Mouse (Mus musculus): ENCODE data around the gene Nat8f5. TPM values are rescaled to one million over a fixed set of nuclear protein-coding genes. Genes with fewer than 3 reads are reported as not detected.
A peak's percentile ranks its signal among the peaks of the same experiment; 100 is the strongest.
"Not testable (repeated sequence)": the region's sequence is repeated elsewhere in the genome, so short reads cannot be mapped to it uniquely, and the experiment has no call there.

Nat8f5 gene
- total RNA-seq, 2 experiments from 2014 or later: 5.3 to 6.9 TPM

DNA sequence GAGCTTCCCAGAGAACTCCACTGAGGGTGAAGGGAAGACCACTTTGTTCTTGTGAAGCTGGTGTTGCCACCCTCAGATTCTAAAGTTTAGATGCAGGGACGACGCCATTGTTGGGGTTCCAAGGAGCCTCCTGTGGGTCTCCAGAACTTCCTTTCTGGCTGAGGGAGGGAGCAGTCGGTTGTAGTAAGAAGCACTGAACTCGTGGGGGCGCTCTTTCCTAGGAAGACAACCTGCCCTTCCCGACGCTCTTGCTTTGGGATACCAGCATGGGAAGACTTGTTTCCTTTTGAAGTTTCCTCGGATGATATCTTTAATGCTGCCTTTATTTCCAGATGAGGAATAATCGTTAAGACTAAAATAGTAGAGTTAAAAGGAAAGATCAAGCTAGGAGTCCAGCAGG, 16.1 kb upstream of the Nat8f5 start:
- DNase-seq (ENCODE audit: extremely low spot score in 1 of 2, low spot score in 1 of 2): peak; percentile 41 to 79

DNA sequence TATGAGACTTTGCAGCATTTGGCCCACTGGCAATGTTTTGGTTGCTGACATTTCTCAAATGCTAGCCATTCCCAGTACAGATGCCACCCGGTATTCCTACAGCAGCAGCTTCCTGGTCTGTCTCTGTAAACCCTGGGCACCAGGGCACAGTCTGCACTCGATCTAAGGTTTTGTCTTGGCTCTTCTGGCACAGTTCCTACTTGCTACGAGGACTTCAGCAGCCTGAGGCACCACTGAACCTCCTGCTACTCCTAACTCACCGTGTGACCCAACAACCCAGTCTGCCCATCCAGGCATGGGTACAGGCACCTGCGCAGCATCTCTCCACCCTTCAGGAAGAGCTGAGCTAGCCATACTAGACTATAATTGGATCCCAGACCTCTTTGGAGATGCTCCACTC, 15.3 kb upstream of the Nat8f5 start:
- DNase-seq (ENCODE audit: extremely low spot score in 1 of 2, low spot score in 1 of 2): not testable (repeated sequence)

DNA sequence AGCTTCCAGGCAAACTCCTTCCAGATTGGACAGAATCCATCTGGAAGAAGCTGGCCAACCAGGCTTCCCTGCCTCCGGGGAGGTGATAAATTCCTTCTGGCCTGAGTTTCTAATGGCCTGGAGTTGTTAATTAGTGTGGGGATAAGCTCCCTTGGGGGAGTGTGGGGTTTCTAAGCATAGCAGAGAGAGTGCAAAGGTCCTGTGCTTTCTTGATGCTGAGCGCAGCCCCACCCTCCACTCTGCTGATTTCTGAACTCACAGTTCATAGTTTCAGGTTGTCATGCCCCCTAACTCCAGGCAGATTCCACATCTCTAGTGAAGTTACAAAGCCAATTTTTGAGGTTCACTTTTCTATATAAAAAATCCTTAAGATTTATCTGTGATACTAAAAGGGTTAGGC, 14.3 kb upstream of the Nat8f5 start:
- DNase-seq (ENCODE audit: extremely low spot score in 1 of 2, low spot score in 1 of 2): not testable (repeated sequence)

DNA sequence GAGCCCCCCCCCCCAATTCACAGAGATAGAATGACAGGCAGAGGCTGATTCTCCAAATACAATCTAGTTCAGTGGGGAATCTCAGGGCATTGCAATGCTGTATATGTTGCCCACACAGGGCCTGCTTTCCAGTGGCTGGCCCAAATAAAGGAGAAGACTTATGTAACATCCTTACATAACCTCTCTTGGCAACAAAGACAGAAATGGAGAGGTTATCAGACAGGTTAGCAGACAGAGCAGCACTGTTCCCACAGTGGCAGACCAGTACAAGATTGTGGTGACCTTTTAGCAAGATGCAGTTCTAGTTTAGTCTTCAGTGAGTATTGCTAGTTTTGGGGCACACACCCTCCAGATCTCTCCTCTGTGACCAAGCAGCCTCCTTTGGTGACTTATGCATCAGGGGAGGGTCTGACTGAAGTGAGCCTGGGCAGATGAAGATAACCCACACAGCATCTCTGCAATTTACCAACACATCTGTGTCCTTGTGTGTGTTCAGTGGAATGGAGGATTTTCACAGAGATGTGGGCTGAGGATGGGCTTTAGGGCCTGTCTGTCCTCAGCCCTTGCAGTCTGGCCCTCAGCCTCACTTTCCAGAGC, 13.8 kb upstream of the Nat8f5 start:
- not testable (repeated sequence) for DNase-seq (ENCODE audit: extremely low spot score in 1 of 2, low spot score in 1 of 2)

DNA sequence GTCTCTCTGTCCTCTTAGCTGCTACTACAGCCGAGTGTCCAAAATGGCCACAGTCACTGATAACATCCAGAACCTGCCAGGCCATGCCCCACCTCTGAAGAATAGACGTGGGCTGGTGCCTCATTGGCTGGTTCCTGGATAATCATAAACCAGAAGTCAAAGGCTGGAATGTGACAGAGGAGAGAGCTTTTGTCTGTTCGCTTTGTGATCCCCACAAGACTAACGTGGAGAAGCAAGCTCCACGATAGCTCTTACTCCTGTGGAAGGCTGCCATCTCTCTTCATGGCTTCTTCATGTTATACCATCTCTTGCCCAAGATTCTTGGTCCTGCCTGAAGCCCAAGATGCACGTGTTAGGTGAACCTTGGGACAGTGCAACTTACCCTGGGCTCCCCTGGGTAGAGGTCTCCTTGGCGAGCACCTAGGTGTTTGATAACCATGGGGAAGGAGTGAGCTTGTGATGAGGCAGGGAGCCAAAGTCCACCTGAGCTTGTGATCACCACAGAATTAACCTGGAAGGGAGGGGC, 11.1 kb upstream of the Nat8f5 start, which contains the start of gene Nat8:
Gene Nat8 (minus strand): TSS at position 287 of the 526 bp plus-strand sequence.
- no peak for DNase-seq (ENCODE audit: extremely low spot score in 1 of 2, low spot score in 1 of 2)

DNA sequence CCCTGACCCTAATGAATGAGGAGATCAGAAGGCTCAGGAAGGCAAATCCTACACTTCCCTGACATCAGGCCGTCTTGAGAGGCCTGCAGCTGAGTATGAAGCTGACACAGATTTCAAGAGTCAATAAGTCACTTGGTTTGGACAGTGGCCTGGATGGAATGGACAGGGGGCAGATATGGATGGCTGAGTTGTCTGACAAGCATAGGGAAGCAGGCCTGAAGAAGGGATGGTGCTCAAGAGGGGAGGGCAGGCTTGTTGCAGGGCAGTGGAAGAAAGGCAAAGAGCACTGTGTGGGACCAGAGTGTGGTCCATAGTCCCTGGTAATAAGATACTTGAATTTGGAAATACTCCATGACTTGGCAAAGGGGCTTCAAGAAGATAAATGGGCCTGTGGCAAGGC, 8.7 kb upstream of the Nat8f5 start:
- no peak for DNase-seq (ENCODE audit: extremely low spot score in 1 of 2, low spot score in 1 of 2)

DNA sequence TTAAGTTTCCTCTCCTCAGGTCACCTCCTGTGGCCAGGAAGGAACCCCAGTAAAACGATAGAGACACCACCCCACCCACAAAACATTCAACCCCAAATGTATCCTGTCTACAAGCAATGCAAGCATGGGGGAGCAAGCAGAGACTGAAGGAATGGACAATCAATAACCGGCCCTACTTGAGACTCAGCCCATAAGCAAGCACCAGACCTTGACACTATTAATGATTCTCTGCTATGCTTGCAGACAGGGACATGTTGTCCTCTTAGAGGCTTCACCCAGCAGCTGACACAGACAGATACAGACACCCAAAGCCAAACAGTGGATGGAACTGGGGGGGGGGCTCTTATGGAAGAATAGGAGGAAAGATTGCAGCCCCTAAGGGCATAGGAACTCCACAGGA, 5.1 kb upstream of the Nat8f5 start:
- DNase-seq (ENCODE audit: extremely low spot score in 1 of 2, low spot score in 1 of 2): no peak

DNA sequence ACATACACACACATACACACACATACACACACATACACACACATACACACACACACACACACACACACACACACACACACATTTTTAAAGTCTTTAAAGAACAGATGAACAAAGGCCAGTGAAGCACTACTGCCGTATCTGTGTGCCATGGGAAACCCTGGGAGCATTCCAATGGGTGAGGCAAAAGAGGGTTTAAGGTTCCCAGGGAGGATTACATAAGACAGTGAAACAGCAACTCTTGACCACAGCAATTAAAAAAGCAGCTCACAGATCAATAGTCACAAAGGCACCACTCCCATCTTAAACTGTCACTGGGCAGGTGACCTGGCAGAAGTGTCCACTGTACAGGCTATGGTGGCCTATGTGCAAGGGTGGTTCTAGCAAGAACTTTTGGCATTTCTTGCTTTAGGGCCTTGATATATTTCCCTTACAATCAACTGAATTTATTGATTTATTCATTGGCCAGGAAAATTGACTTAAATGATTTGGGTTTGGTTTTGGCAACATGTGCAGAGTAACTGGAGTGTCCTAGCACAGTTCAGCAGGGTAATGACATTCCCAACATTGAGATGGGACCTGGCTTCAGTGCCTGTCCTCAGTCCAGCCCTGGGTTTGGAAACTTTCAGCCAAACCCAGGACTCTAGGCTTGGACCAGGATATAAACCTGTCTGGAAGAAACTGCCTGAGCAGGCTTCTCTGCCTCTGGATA, 2.8 kb upstream of the Nat8f5 start:
- DNase-seq (ENCODE audit: extremely low spot score in 1 of 2, low spot score in 1 of 2): no peak

DNA sequence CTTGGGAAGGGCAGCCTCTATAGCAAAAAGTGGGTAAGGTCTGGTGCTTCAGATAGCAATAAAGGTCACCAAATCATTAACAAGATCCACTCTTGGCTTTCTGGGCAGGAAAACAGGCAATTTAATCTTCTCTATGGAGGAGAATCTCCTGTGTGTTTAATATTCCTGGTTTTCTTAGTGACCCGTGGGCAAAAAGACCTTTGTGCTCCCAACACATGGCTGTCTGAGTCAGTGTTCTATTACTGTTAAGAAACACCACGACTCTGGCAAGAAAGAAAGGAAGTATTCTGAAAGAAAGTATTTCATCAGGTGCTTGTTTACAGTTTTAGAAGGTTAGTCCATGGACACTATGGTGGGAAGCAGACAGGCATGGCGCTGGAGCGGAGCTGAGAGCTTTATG, 1.5 kb upstream of the Nat8f5 start:
- DNase-seq (ENCODE audit: extremely low spot score in 1 of 2, low spot score in 1 of 2): no peak

DNA sequence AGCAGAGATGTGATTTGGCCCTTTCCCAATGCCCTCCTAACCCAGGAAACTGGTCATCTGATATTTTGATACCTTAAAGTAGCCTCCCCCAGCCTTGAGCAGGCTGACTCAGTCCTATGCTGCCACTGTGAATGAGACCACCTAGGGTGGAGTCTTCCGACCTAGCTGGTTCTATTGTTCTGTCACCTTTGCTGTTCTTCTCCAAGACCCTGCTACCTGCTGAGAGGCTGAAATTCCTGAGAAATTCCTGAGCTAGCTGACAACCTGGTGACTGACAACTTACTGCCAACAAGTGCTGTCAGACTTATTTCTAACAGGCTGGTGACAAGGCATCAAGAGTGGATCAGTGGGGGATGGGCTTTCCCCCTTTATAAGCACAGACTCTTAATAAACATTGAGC, 2.4 kb downstream of the Nat8f5 start:
- DNase-seq (ENCODE audit: extremely low spot score in 1 of 2, low spot score in 1 of 2): no peak

DNA sequence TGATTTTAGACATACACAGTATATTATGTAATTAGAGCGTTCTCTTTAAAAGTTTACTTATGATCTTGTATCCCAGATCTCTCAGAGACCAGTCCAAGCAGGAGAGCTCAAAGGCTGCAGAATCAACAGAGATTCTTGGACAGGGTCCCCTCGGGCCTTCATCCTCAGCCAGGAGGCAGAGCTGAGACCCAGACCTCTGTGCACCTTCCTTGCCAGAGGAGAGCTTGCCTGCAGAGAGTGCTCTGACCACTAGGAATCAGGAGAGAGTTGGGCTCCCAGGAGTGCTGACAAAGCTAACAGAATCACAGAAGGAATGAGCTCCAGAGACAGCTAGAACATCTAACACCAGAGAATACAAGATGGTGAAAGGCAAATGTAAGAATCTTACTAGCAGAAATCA, 7.4 kb downstream of the Nat8f5 start:
- DNase-seq (ENCODE audit: extremely low spot score in 1 of 2, low spot score in 1 of 2): no peak

DNA sequence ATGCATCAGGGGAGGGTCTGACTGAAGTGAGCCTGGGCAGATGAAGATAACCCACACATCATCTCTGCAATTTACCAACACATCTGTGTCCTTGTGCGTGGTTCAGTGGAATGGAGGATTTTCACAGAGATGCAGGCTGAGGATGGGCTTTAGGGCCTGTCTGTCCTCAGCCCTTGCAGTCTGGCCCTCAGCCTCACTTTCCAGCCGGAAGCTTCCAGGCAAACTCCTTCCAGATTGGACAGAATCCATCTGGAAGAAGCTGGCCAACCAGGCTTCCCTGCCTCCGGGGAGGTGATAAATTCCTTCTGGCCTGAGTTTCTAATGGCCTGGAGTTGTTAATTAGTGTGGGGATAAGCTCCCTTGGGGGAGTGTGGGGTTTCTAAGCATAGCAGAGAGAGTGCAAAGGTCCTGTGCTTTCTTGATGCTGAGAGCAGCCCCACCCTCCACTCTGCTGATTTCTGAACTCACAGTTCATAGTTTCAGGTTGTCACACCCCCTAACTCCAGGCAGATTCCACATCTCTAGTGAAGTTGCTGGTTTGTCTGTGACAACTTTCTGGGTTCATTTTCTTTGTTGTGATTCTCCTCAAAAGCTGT, 9.7 kb downstream of the Nat8f5 start:
- not testable (repeated sequence) for DNase-seq (ENCODE audit: extremely low spot score in 1 of 2, low spot score in 1 of 2)

DNA sequence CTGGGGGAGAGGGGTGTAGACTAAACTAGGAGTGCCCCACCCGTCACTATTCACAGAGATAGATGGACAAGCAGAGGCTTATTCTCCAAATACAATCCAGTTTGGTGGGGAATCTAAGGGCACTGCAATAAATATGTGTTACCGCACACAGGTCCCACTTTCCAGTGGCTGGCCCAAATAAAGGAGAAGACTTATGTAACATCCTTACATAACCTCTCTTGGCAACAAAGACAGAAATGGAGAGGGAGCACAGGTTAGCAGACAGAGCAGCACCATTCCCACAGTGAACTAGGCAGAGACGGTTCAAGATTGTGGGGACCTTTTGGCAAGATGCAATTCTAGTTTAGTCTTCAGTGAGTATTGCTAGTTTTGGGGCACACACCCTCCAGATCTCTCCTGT, 10.3 kb downstream of the Nat8f5 start:
- not testable (repeated sequence) for DNase-seq (ENCODE audit: extremely low spot score in 1 of 2, low spot score in 1 of 2)

DNA sequence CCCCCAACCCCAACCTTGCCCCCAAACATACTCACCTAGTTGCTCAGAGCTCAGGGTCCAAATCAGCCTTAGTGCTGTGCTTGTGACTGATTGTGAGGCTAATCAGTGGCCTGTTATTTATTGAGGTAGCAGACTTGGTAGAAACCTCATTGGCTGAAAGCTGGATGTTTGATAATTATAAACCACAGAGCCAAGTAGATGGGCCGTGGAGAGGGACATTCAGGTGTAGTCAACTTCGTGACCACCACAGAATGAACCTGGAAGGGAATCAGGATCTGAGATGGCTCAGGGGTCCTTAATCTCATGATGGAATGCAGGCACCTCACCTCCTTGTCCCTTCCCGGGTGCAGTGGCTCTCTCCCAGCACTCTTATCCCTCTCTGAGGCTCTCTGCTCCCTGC, 11.0 kb downstream of the Nat8f5 start:
- not testable (repeated sequence) for DNase-seq (ENCODE audit: extremely low spot score in 1 of 2, low spot score in 1 of 2)

DNA sequence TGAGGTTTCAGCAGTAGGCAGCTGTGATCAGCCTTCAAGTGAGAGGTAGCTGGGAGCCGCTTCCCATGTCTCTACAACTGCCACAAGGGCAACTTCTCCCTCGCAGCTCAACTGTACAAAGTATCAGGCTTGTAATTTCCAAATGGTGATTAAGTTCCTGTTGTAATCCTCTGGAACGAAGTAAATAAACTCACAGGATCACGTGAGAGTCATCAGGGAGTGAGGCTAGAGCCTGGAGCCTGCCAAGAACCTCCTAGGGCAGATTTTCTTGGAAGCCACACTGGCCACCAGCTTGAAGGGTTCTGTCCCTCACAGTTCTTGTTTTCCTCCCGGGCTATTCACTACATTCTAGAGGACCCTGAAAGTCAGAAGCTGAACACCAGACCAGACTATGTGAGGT, 17.6 kb downstream of the Nat8f5 start:
- DNase-seq (ENCODE audit: extremely low spot score in 1 of 2, low spot score in 1 of 2): not testable (repeated sequence)

Small RNA genes within 50 kb of the gene (microRNA-seq; reads per million reads assigned to microRNA genes)
- gene Mir6375: 0 reads per million in 2 experiments

Other genes starting within 250 kb of the Nat8f5 start
- 1 to 10 TPM; 5.2 to 7.8 TPM for gene Alms1, start 233.4 kb downstream of the Nat8f5 start, total RNA-seq (2021)
- gene Nat8f7, start 107.8 kb downstream of the Nat8f5 start, total RNA-seq (2021): 1 to 10 TPM; 3.7 to 4.6 TPM
- gene Nat8f3, start 55.2 kb downstream of the Nat8f5 start, total RNA-seq (2021): 1 to 10 TPM; 1.4 to 3.0 TPM
- 1 to 10 TPM; 1.3 TPM for gene Nat8f6, start within 50 bp of the Nat8f5 start, total RNA-seq (2021)
- gene Nat8, start 11.1 kb upstream of the Nat8f5 start, total RNA-seq (2021): 1 to 10 TPM; 2.7 to 4.2 TPM
- gene Nat8f2, start 48.2 kb upstream of the Nat8f5 start, total RNA-seq (2021): 1 to 10 TPM; 1.9 to 2.5 TPM
- 1 to 10 TPM; 7.9 to 8.6 TPM for gene Nat8f4, start 83.9 kb upstream of the Nat8f5 start, total RNA-seq (2021)
- 10 to 100 TPM; 72.4 to 81.7 TPM for gene Tprkb, start 90.9 kb upstream of the Nat8f5 start, total RNA-seq (2021)
- gene Nat8f1, start 94.7 kb upstream of the Nat8f5 start, total RNA-seq (2021): 10 to 100 TPM; 29.6 to 32.7 TPM
- gene Dusp11, start 140.7 kb upstream of the Nat8f5 start, total RNA-seq (2021): 10 to 100 TPM; 56.0 to 94.4 TPM
- gene Figla, start 195.2 kb upstream of the Nat8f5 start, total RNA-seq (2021): not detected
- gene Add2, start 207.7 kb upstream of the Nat8f5 start, total RNA-seq (2021): 100 to 1,000 TPM; 279 to 295 TPM

Data from layer of hippocampus, postnatal 25 days (tissue).